Mouse (Mus musculus) intestine, embryonic 16.5 days (tissue): Measurements from ENCODE around the gene Mrs2. TPM values are rescaled to one million over a fixed set of nuclear protein-coding genes. Genes with fewer than 3 reads are reported as not detected.
A peak's percentile ranks its signal among the peaks of the same experiment; 100 is the strongest.

ENCODE experiments used
- ATAC-seq: fragments of 200-750 bp; cut with Nextera tagmentation; 2 replicates; pipeline ENCODE4 v1.8.0; 2017; ENCODE audit warnings: moderate TSS enrichment, moderate library complexity
- H3K27ac ChIP-seq: fragments of 300-500 bp; sonication (generic); 2 replicates; pipeline ENCODE4 v1.5.1; 2014; ENCODE audit warnings: mild to moderate bottlenecking, low read length
- H3K27me3 ChIP-seq: fragments of 300-500 bp; sonication (generic); replicated peaks from 2 replicates; pipeline ENCODE4 v1.6.1; 2014; ENCODE audit warnings: low read length, control low read depth, mixed read lengths; ENCODE audit not compliant: control insufficient read depth, insufficient read depth
- H3K36me3 ChIP-seq: fragments of 300-500 bp; sonication (generic); 2 replicates; pipeline ENCODE4 v1.6.1; 2014; ENCODE audit warnings: low read length, control low read depth; ENCODE audit not compliant: control insufficient read depth, insufficient read depth
- H3K4me1 ChIP-seq: fragments of 300-500 bp; sonication (generic); 2 replicates; pipeline ENCODE4 v1.6.1; 2014; ENCODE audit warnings: low read length, control low read depth, mixed read lengths; ENCODE audit not compliant: control insufficient read depth, insufficient read depth
- H3K4me2 ChIP-seq: fragments of 300-500 bp; sonication (generic); 2 replicates; pipeline ENCODE4 v1.6.1; 2014; ENCODE audit warnings: low read depth, low read length, control low read depth
- H3K4me3 ChIP-seq: fragments of 300-500 bp; sonication (generic); 2 replicates; pipeline ENCODE4 v1.5.1; 2014; ENCODE audit warnings: mild to moderate bottlenecking, low read length
- H3K9ac ChIP-seq: fragments of 300-500 bp; sonication (generic); 2 replicates; pipeline ENCODE4 v1.6.1; 2014; ENCODE audit warnings: low read depth, low read length
- H3K9me3 ChIP-seq: fragments of 300-500 bp; sonication (generic); 2 replicates; pipeline ENCODE4 v1.6.1; 2016; ENCODE audit warnings: low read length, control low read depth; ENCODE audit not compliant: control insufficient read depth
- WGBS: fragments of 180-500 bp; shearing (Covaris S2); extraction: QIAGEN DNeasy Blood & Tissue Kit; methylation state at CpG from one replicate; pipeline ENCODE4 v1.1.7; 2014; 5-methylcytosine and 5-hydroxymethylcytosine counted together
- polyA plus RNA-seq: library from polyadenylated mRNA; unstranded; fragments of >200 nt; fragmentation: Nextera tagmentation; extraction: Ambion mirVana; gene quantifications from 2 replicates; pipeline ENCODE4 v1.2.1, GENCODE M21; 2015

The Mrs2 gene
- polyA plus RNA-seq, 1 experiment from 2014 or later = 17.1 TPM

DNA sequence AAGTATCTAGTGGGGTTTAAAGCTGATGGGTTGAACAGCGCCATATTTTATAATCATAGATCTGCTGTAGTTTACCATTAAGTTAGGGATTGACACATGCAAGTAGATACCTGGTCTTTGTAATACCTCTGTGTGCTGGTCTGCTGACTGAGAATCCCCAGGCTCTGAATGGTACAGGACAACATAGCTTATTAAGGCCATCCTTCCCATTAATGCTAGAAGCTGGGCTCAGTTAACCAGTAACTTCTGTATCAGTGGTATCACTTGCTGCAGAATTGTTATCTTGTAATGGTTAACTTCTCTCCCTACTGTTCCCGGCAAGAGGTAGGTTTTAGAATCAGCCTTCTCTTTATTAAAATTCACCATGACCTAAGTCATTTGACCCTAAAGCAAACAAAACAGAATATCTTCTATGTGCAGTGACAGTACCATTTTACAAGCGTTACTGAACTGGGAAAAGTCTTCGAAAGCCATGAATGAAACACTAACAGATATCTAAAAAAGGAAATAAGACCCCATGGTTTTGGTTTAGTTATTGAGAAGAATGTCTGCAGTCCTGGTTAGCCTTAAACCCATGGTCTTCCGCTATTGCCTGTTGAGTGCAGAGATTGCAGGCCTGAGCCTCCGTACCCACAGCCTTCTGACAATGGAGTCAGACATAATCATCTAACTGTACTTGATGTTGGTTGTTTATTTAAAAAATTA is 6.4 kb upstream of the Mrs2 start:
- ATAC-seq = peak; percentile 83
- H3K4me2 ChIP-seq = no peak overlapping the region
- WGBS = 59% methylated on average over 6 of the region's 6 CpGs
- H3K9me3 ChIP-seq = no peaks in the 10 kb centered on the region
- no peak overlapping the region for H3K9ac ChIP-seq
- H3K27me3 ChIP-seq = no peaks in the 10 kb centered on the region
- H3K36me3 ChIP-seq = no peaks in the 10 kb centered on the region
- H3K4me3 ChIP-seq = no peak overlapping the region
- no peak overlapping the region for H3K27ac ChIP-seq
- H3K4me1 ChIP-seq = peaks cover 5% of the 10 kb centered on the region; the same call in 1 of the 2 replicates

DNA sequence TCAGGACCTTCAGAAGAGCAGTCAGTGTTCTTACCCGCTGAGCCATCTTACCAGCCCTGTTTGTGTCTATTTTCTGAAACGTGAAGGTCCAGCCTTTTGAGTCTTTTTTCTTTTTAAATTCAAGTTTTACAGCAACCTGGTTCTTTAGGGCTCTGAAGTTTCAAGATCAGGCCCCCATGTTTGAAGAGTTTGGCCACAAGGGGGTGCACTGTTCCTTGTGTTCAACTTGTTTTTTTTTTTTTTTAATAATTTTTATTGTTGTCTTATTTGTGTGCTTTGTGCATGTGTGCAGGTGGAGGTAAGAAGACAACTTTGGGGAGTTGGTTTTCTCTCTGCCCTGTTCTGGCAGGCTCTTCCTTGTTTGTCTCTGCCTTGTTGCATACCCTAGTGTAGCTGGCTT is 4.5 kb upstream of the Mrs2 start:
- WGBS = 32% methylated on average over 2 of the region's 2 CpGs
- Histone ChIP-seq H3K4me1 (peaks cover 8% of the 10 kb centered on the region), H3K36me3 (no peaks in the 10 kb centered on the region), H3K4me2 (no peak overlapping the region), H3K27me3 (no peaks in the 10 kb centered on the region), H3K9me3 (no peaks in the 10 kb centered on the region), H3K9ac (no peak overlapping the region), H3K27ac (no peak overlapping the region), H3K4me3 (no peak overlapping the region)
- no peak for ATAC-seq

DNA sequence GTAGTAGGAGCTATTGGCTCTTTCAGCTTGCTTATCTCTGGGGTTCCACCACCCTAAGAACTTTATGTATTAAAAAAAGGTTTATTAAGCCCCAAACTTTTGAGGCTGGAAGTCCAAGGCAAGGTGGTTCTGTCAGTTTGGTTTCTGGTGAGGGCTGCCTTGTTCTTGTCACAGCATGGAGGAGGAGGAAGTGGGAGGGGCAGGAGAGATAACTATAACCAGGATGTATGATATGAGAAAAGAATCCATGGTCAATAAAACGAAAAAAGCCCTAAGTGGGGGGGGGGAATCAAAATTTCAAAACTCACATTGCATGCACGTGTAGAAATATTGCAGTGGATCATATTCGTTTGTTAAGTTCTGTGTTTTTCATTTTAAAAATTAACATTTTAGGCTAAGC is 3.0 kb upstream of the Mrs2 start:
- no peak overlapping the region for H3K4me3 ChIP-seq
- H3K4me1 ChIP-seq = peaks cover 19% of the 10 kb centered on the region
- H3K27me3 ChIP-seq = no peaks in the 10 kb centered on the region
- H3K9ac ChIP-seq = no peak overlapping the region
- no peak overlapping the region for H3K27ac ChIP-seq
- no peak overlapping the region for H3K4me2 ChIP-seq
- no peaks in the 10 kb centered on the region for H3K9me3 ChIP-seq
- WGBS = 66% methylated on average over 3 of the region's 3 CpGs
- no peak for ATAC-seq
- no peaks in the 10 kb centered on the region for H3K36me3 ChIP-seq

DNA sequence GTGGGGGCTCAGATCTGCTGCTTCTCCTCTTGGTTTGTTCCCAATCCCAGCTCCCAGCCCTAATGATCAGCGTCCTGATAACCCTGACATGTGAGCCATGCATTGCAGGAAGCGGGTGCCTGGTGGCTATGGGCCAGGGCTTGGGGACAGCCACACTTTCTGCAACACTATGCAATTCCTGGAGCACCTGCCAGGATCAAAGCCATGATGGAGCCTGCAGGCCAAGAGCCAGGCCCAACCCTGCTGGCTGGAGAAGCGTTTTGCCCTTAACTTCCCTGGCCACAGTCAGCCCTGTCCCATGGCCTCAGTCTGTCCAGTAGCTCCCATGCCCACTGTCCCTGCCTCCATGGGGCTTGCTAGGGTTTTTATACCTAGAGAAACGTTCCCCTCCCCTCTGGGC is 2.2 kb upstream of the Mrs2 start:
- WGBS = 75% methylated on average over 4 of the region's 4 CpGs
- peaks cover 18% of the 10 kb centered on the region for H3K4me1 ChIP-seq

DNA sequence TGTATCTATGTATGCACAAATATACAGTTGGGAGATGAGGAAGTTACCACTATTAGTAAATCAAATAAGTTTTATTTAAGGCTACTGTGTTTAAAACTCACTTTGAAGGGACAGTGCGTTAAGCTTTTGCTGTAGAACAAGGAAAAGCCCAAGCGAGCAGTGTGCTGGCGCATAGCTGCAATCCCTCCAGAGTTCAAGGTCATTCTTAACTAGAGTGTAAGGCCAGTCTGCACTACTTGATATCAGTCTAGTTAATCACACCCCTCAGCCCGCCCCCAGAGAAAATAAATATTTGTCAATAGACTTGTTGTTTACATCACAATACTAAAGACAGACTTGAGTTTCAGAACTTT is 337 bp upstream of the Mrs2 start:
- Histone ChIP-seq H3K9ac (peak overlapping the region; percentile 90), H3K4me3 (peak overlapping the region; percentile 87), H3K36me3 (no peaks in the 10 kb centered on the region), H3K4me1 (peaks cover 14% of the 10 kb centered on the region; the same call in 1 of the 2 replicates), H3K27me3 (no peaks in the 10 kb centered on the region), H3K27ac (peak overlapping the region; percentile 60), H3K4me2 (peak overlapping the region; percentile 76), H3K9me3 (no peaks in the 10 kb centered on the region)
- 22% methylated on average over 4 of the region's 4 CpGs for WGBS
- peak; percentile 39; the same call in 1 of the 2 replicates for ATAC-seq

More for the DNA sequence above, 2.2 kb upstream of the Mrs2 start:
- no peak for ATAC-seq
- Histone ChIP-seq H3K36me3 (no peaks in the 10 kb centered on the region), H3K4me2 (no peak overlapping the region), H3K27me3 (no peaks in the 10 kb centered on the region), H3K9ac (no peak overlapping the region), H3K27ac (no peak overlapping the region), H3K4me3 (no peak overlapping the region), H3K9me3 (no peaks in the 10 kb centered on the region)

DNA sequence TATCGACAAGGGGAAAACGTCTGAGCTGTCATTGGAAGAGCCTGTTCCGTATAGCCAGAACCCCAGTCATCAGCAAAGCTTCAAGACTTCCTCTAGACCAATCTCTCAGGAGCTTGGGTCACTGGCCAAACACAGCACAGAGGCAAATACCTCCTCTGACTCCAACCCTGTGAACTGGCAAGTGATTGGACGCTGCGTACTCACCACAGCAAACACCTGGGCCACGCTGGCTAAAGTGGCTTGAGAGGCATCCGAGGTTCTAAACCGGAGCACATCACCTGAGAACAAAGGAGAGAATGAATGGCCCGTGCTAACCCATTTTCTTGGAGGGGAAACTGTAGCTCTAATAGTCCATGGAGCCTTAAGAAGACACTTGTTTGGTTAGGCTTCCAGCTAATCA is 1.9 kb downstream of the Mrs2 start:
- no peak overlapping the region for H3K4me3 ChIP-seq
- WGBS = 91% methylated on average over 9 of the region's 9 CpGs
- no peaks in the 10 kb centered on the region for H3K27me3 ChIP-seq
- no peaks in the 10 kb centered on the region for H3K36me3 ChIP-seq
- no peaks in the 10 kb centered on the region for H3K9me3 ChIP-seq
- H3K9ac ChIP-seq = no peak overlapping the region
- peaks cover 14% of the 10 kb centered on the region; the same call in 1 of the 2 replicates for H3K4me1 ChIP-seq
- ATAC-seq = no peak
- H3K27ac ChIP-seq = no peak overlapping the region
- 0 out of 2 replicates have a peak overlapping the region, but pooled peaks have one; percentile 76 for H3K4me2 ChIP-seq

DNA sequence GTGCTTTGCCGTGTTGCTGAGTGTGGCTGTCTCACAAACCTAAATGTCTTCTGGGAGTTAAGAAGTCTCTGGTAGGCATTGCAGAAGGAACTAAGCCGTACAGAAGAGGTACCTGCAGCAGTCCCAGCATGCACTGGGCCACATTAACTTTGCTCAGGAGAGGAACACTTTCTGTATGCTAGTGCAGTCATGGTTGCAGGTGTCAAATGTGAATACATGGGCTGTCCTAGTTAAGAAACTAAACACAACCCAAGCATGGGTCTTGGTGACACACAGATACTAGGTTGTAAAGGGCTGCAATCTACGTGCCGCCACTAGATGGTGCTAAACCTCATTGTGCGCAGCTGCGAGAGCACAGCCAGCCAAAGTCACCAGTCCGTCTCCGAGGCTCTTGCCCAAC is 13.1 kb downstream of the Mrs2 start:
- 88% methylated on average over 6 of the region's 8 CpGs for WGBS
- Histone ChIP-seq H3K4me3 (no peak overlapping the region), H3K9ac (no peak overlapping the region), H3K36me3 (peaks cover 3% of the 10 kb centered on the region; the same call in 1 of the 2 replicates), H3K4me2 (no peak overlapping the region), H3K27ac (no peak overlapping the region), H3K9me3 (no peaks in the 10 kb centered on the region), H3K27me3 (no peaks in the 10 kb centered on the region), H3K4me1 (no peaks in the 10 kb centered on the region)
- ATAC-seq = no peak

DNA sequence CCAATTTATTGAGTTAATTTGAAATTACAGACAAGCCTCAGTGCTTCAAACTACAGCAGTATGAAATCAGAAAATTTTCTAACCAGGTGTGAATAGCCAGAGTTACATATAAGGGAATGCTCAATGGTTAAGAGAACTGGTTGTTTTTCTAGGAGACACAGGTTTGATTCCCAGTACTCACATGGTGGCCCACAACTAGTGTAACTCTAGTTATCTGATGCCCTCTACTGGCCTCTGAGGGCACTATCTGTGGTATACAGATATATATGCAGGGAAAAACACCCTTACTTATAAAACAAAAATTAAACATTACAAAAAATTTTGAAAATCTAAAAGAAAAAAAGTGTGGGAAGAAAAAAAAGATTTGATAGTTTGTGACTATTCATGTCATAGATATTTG is 17.2 kb downstream of the Mrs2 start:
- no peak overlapping the region for H3K9ac ChIP-seq
- H3K4me1 ChIP-seq = no peaks in the 10 kb centered on the region
- H3K4me3 ChIP-seq = no peak overlapping the region
- no peaks in the 10 kb centered on the region for H3K9me3 ChIP-seq
- H3K36me3 ChIP-seq = peaks cover 3% of the 10 kb centered on the region; the same call in 1 of the 2 replicates
- H3K4me2 ChIP-seq = no peak overlapping the region
- H3K27me3 ChIP-seq = no peaks in the 10 kb centered on the region
- H3K27ac ChIP-seq = no peak overlapping the region
- ATAC-seq = no peak

DNA sequence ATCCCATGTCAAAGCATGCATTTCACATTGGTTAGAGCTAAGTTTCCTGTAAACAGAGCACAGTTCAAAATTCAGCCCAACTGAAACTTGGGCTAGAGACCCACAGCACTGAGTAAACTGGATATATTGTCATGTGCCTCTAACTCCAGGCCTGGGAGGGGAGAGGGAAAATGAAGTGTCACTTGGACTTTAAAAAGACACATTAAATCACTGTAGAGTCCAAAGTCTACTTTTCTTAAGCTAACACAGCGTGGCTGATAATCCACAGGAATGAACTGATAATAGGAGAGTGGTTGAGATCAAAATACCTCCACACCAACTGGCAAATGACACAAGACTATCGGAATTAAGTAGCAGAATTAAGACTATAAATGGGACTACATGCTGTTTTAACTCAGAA is 20.6 kb downstream of the Mrs2 start:
- Histone ChIP-seq H3K9me3 (no peaks in the 10 kb centered on the region), H3K27ac (peak overlapping the region; percentile 38; the same call in 1 of the 2 replicates), H3K36me3 (peaks cover 15% of the 10 kb centered on the region), H3K4me1 (no peaks in the 10 kb centered on the region), H3K27me3 (no peaks in the 10 kb centered on the region), H3K4me2 (no peak overlapping the region), H3K4me3 (no peak overlapping the region), H3K9ac (no peak overlapping the region)
- peak; percentile 91 for ATAC-seq
- WGBS = 53% methylated on average over 2 of the region's 2 CpGs

DNA sequence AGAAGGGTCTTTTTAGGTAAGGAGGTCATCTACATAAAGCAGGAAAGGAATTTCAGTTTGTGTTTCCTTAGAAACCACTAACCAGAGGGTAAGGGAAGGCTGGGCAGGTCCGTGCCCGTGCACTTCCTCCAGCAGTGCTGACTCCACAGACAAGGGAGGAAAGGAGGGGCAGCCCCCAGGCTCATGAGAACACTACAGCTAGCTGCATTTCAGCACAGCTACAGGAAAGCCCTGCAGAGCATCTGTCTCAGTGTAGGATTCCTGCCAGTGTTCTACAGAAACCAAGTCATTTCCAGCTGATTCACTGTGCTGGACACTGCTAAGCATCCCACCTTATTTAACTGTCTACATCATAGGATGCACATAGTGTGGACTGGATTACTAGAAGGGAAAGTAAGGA is 27.0 kb downstream of the Mrs2 start:
- 35% methylated on average over 2 of the region's 2 CpGs for WGBS
- no peak overlapping the region for H3K4me2 ChIP-seq
- H3K36me3 ChIP-seq = peaks cover 23% of the 10 kb centered on the region
- H3K27ac ChIP-seq = peak overlapping the region; percentile 43; the same call in 1 of the 2 replicates
- peak; percentile 65; the same call in 1 of the 2 replicates for ATAC-seq
- peaks cover 3% of the 10 kb centered on the region; the same call in 1 of the 2 replicates for H3K4me1 ChIP-seq
- H3K27me3 ChIP-seq = no peaks in the 10 kb centered on the region
- H3K4me3 ChIP-seq = no peak overlapping the region
- H3K9ac ChIP-seq = no peak overlapping the region
- H3K9me3 ChIP-seq = no peaks in the 10 kb centered on the region
